Mouse (Mus musculus): ENCODE data around the gene Rabl3. TPM values are rescaled to one million over a fixed set of nuclear protein-coding genes. Genes with fewer than 3 reads are reported as not detected.
A peak's percentile ranks its signal among the peaks of the same experiment; 100 is the strongest.

The Rabl3 gene
- total RNA-seq, 2 experiments from 2014 or later: 8.1 to 9.6 TPM

DNA sequence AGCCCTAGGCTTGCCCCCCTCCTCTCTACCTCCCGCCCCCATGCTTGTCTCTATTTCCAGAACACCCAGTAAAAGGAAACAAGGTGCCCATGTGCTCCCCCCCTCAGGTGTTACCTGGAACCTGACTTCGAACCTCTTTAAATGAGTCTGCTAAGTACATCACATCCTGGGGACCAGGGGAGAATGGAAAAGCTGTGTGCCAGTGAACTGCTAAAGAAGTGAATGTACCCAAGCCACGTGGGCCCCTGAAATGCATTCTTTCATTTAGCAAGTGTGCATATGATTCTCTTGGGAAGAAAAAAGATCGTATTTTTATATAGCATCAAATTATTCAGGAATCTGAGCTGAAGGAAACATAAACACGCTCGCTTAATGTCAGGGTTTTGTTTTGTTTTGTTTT is 44.1 kb downstream of the Rabl3 start:
- intact Hi-C loops (cut with DNase I): loop anchor here (2.0 kb wide), 2 partner anchors 27 to 51 kb away; no protein-coding TSS in a partner anchor
- DNase-seq (ENCODE audit: low spot score in 2 of 2): peak; percentile 31 to 60

GRCm38 (mm10) chr16:37584218-37585035 is 44.7 kb downstream of the Rabl3 start:
- peak; percentile 59 to 78 for DNase-seq (ENCODE audit: low spot score in 2 of 2)
- intact Hi-C loops (cut with DNase I): loop anchor here (2.0 kb wide), 2 partner anchors 26 to 52 kb away; no protein-coding TSS in a partner anchor

GRCm38 (mm10) chr16:37585129-37585563 is 45.5 kb downstream of the Rabl3 start:
- intact Hi-C loops (cut with DNase I): loop anchor here (2.0 kb wide), 2 partner anchors 26 to 52 kb away; no protein-coding TSS in a partner anchor
- peak in 1 of 2 experiments; percentile 61 for DNase-seq (ENCODE audit: low spot score in 2 of 2)

DNA sequence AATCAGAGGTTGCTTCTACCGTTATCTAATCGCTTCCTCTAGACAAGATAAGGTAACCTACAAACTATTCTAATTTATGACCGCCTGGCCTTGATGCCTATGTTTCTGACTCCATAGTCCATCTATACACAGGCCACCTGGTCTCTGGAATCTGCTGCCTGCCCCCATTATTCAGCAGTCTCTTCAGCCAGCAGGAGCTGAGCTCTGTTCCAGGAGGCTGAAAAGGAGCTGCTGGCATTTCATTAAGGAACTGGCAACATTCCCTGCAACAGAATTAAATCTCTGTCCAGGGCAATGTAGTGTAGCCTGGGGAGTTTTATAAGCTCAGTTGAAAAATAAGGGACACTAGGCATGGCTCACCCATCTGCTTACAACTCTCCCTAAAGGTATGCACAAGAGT is 51.2 kb downstream of the Rabl3 start:
- intact Hi-C loops (cut with DNase I): no loop called here
- DNase-seq (ENCODE audit: low spot score in 2 of 2): peak in 1 of 2 experiments; percentile 37

DNA sequence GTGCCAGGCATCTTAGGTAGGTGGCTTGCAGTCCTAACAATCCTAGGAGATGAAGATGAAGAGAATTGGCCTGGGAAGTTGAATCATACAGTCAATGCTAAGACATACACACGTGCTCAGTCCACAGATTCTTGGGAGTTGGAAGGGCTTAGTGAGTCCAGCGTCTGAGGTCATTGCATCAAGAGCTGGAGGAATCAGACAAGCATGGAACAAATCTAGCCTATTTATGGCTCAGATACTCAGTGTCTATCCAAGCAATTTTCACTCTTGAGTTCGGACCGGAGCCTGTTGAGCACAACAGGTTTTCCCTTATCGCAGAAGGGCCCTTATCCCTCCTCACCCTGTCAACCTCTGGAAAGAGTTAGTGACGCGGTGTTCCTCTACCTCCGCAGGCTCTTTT is 51.9 kb downstream of the Rabl3 start:
- intact Hi-C loops (cut with DNase I): no loop called here
- DNase-seq (ENCODE audit: low spot score in 2 of 2): no peak

DNA sequence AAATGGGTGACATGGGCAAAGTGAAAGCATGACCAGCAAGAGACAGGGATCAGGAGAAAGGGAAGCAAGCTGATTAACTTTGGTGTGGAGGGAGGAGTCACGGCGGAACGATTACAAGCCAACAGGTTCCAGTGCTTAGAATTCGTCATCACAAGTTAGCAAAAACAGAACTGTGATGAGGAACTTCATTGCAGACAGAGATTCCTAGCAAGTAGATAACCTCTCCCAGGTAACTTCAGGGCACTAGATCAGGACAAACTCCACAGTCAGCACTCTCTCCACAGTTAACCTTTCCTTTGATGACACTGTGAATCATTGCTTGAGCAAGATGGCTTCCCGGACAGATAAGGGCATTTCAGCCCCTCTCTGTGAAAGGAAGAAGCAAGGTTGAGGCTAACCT is 57.7 kb downstream of the Rabl3 start:
- intact Hi-C loops (cut with DNase I): no loop called here
- DNase-seq (ENCODE audit: low spot score in 2 of 2): no peak

DNA sequence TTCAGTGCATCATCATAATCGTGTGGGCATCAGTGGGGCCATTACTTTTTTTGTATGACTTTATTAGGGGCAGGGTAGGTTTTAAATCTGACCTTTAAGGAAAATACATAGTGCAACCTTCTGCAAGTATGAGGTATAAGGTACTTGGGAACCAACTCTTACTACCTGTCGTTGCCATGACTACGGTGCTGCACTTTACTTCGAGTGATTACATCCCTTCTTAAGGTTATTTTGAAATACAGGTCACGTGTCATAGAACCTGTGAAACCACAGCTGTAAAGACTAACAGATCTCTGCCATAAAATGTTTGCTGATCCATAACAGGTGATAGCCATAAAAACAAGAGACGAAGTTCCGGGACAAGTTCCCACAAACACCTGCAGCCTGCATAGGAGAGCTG is 58.8 kb downstream of the Rabl3 start:
- no peak for DNase-seq (ENCODE audit: low spot score in 2 of 2)

DNA sequence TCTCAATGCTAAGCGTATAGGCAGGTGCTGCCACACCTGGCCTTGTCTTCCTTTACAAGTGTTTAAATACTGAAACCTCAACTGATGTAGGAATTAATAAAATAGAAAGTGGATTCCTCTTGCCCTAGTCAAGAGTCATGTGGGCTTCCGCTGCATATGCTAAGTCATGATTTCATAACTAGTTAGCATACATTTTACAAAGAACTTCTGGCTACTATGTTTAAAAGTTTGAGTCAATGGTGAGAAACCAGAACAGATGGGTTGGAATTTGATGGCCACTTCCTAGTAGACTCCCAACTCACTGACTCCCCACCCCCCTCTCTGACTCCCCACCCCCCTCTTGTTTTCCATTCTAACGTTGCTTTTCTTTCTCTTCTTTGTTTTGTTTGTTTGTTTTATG is 59.6 kb downstream of the Rabl3 start:
- intact Hi-C loops (cut with DNase I): no loop called here
- DNase-seq (ENCODE audit: low spot score in 2 of 2): peak in 1 of 2 experiments; percentile 66

More for the DNA sequence above, 58.8 kb downstream of the Rabl3 start:
- intact Hi-C loops (cut with DNase I): no loop called here

DNA sequence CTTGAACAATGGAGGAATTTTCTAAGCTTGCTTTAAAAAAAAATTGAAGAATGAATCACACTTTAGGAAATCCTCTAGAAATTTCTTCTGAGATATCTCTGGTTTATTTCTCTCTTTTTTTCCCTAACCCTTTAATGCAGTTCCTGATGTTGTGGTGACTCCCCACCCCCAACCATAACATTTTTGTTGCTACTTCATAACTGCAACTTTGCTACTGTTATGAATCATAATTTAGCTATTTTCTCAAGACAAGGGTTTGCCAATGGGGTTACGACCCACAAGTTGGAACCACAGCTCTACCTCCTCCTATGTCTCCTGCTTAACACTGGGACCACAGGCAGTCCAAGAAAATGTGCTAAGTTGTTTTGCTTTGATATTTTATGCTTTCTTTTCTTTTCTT is 63.7 kb downstream of the Rabl3 start:
- DNase-seq (ENCODE audit: low spot score in 2 of 2): no peak
- intact Hi-C loops (cut with DNase I): no loop called here

DNA sequence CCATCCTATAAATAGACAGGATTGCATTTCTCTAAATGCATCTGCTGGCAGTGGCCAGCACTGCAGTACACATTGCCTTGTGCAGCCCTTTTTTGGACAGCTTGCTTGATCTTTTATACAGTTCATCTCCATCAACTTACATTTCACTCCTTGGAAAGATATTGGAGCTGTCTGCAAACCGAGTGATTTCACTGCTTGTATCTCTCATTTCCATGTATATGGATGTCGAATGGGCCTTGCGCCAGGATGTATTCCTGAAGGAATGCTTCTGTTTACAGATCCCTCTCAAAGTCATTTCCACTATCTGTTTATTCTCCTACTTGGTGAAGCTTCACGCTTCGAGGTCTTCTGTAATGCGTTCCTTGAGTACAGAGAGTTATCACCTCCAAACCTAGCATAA is 64.6 kb downstream of the Rabl3 start:
- peak in 1 of 2 experiments; percentile 30 for DNase-seq (ENCODE audit: low spot score in 2 of 2)
- intact Hi-C loops (cut with DNase I): no loop called here

DNA sequence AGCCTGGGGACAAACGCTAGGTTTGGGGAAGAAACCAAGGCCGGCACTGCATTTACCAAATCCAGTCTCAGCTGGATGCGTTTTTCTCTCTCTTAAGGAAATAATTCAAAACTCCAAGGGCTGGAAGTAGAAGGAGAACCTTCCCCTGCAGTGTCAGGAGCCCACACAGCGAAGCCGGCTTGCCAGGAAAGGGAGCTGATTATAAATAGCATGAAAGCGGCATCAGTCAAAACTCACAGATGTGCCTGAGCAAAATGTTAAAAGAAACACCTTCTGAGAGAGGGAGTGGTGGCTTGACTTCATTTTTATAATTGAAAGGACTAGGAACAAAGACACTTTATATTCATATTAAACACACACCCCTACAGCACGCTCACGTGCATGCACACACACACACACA is 70.6 kb downstream of the Rabl3 start:
- peak; percentile 60 to 87 for DNase-seq (ENCODE audit: low spot score in 2 of 2)
- intact Hi-C loops (cut with DNase I): loop anchor here (2.0 kb wide), 3 partner anchors 26 to 78 kb away; no protein-coding TSS in a partner anchor

- DNase-seq (ENCODE audit: low spot score in 2 of 2): no peak
- intact Hi-C loops (cut with DNase I): loop anchor here (2.0 kb wide), 3 partner anchors 26 to 78 kb away; no protein-coding TSS in a partner anchor
These were observed 71.4 kb downstream of the Rabl3 start for GRCm38 (mm10) chr16:37611072-37611471.

GRCm38 (mm10) chr16:37612013-37612412 is 72.3 kb downstream of the Rabl3 start:
- intact Hi-C loops (cut with DNase I): loop anchor here (2.0 kb wide), 1 partner anchor 73 kb away; the partner anchor contains the start of genes Gtf2e1 and Rabl3
- DNase-seq (ENCODE audit: low spot score in 2 of 2): peak in 1 of 2 experiments; percentile 52

- peak in 1 of 2 experiments; percentile 26 for DNase-seq (ENCODE audit: low spot score in 2 of 2)
- intact Hi-C loops (cut with DNase I): no loop called here
These were observed 74.9 kb downstream of the Rabl3 start for GRCm38 (mm10) chr16:37614540-37614939.

DNA sequence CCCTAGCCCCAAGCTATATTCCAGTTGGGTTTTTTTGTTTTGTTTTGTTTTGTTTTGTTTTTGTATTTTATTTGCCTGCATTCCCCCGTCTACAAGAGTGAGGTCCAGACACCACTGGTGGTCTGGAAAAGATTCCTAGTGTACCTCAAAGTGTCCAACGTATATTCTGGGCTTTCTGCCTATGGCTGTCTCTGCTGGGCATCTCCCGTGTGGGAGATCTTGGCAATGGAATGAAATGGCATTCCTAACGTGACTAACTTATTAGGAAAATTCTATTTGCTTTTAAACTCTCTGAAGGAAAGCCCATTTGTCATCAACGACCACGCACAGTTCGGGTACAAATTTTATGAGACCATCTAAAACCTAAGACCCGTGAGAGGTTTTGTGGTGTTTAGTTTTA is 75.7 kb downstream of the Rabl3 start:
- intact Hi-C loops (cut with DNase I): no loop called here
- no peak for DNase-seq (ENCODE audit: low spot score in 2 of 2)

DNA sequence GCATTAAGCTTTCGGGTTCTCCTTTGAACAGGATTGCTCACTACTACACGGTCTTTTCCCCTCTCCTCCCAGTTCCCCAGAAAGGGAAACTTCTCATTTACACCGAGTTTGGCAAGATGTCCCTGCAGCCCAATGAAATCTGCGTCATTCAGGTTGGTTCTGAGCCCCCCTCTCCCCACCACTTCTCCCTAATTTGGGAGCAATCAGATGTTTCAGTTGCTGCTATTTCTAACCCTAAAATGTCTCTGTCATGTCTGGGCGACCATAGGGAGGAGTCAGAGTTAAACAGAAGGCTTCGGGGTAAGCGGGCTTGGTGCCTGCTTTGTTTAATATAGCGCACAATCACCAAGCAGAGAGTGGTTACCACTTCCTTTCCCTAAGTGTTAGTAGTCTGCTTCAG is 76.4 kb downstream of the Rabl3 start:
- intact Hi-C loops (cut with DNase I): no loop called here
- DNase-seq (ENCODE audit: low spot score in 2 of 2): peak in 1 of 2 experiments; percentile 70

DNA sequence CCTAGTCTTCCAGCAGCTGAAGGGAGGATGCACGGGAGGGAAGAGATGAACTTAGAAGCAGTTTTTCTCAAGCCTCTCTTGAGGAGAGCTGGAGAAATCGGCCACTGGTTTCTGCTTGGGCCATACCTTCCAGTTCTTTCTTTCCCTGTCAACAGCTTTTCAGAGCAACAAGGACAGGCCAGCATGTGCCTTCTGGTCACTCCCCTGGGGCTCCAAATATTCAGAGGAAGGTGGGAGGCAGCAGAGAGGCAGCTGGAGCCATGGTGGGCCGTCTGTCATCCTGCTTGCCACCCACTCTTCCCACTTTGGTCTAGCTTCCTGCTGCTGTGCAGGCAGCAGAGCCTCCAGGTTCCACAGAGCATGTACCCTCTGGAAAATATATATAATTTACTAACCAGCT is 78.0 kb downstream of the Rabl3 start:
- DNase-seq (ENCODE audit: low spot score in 2 of 2): peak; percentile 67 to 92
- intact Hi-C loops (cut with DNase I): no loop called here
